Mouse (Mus musculus): ENCODE measurements around the gene Smok2a.
"Not testable (repeated sequence)": the region's sequence is repeated elsewhere in the genome, so short reads cannot be mapped to it uniquely, and the experiment has no call there.

Gene Smok2a

GRCm38 (mm10) chr17:13220888-13221287 lies at the start of gene Smok2a:
Gene Smok2a (plus strand): TSS chr17:13221188.
- DNase-seq: no peak

- not testable (repeated sequence) for DNase-seq
Measured at GRCm38 (mm10) chr17:13173578-13173977, 47.4 kb upstream of the Smok2a start.

- not testable (repeated sequence) for DNase-seq
Measured at GRCm38 (mm10) chr17:13174029-13174428, 47.0 kb upstream of the Smok2a start.

- not testable (repeated sequence) for DNase-seq
Measured at GRCm38 (mm10) chr17:13175609-13176008, 45.4 kb upstream of the Smok2a start.

- not testable (repeated sequence) for DNase-seq
Measured at GRCm38 (mm10) chr17:13177796-13178195, 43.2 kb upstream of the Smok2a start.

GRCm38 (mm10) chr17:13179021-13179420 lies 42.0 kb upstream of the Smok2a start:
- DNase-seq: not testable (repeated sequence)

GRCm38 (mm10) chr17:13180491-13180890 lies 40.5 kb upstream of the Smok2a start:
- not testable (repeated sequence) for DNase-seq

- DNase-seq: not testable (repeated sequence)
Measured at GRCm38 (mm10) chr17:13182712-13183111, 38.3 kb upstream of the Smok2a start.

- not testable (repeated sequence) for DNase-seq
Measured at GRCm38 (mm10) chr17:13184514-13184913, 36.5 kb upstream of the Smok2a start.

- not testable (repeated sequence) for DNase-seq
Measured at GRCm38 (mm10) chr17:13186541-13186940, 34.4 kb upstream of the Smok2a start.

GRCm38 (mm10) chr17:13187621-13188020 lies 33.4 kb upstream of the Smok2a start:
- not testable (repeated sequence) for DNase-seq

- DNase-seq: not testable (repeated sequence)
Measured at GRCm38 (mm10) chr17:13188846-13189245, 32.1 kb upstream of the Smok2a start.

GRCm38 (mm10) chr17:13190836-13191583 lies 30.0 kb upstream of the Smok2a start:
- not testable (repeated sequence) for DNase-seq

GRCm38 (mm10) chr17:13196486-13196885 lies 24.5 kb upstream of the Smok2a start:
- DNase-seq: not testable (repeated sequence)

GRCm38 (mm10) chr17:13198812-13199211 lies 22.2 kb upstream of the Smok2a start:
- DNase-seq: not testable (repeated sequence)

- DNase-seq: not testable (repeated sequence)
Measured at GRCm38 (mm10) chr17:13199880-13200409, 21.0 kb upstream of the Smok2a start.

- DNase-seq: not testable (repeated sequence)
Measured at GRCm38 (mm10) chr17:13201551-13201950, 19.4 kb upstream of the Smok2a start.

- DNase-seq: not testable (repeated sequence)
Measured at GRCm38 (mm10) chr17:13202453-13203107, 18.4 kb upstream of the Smok2a start.

- DNase-seq: not testable (repeated sequence)
Measured at GRCm38 (mm10) chr17:13205247-13205646, 15.7 kb upstream of the Smok2a start.

GRCm38 (mm10) chr17:13206491-13206890 lies 14.5 kb upstream of the Smok2a start:
- DNase-seq: no peak

- DNase-seq: not testable (repeated sequence)
Measured at GRCm38 (mm10) chr17:13208460-13208859, 12.5 kb upstream of the Smok2a start.

GRCm38 (mm10) chr17:13212136-13212850 lies 8.7 kb upstream of the Smok2a start:
- no peak for DNase-seq

- no peak for DNase-seq
Measured at GRCm38 (mm10) chr17:13214169-13214568, 6.8 kb upstream of the Smok2a start.
